Comparison of ENCODE assay signal across 10 mouse cellular contexts in the genomic region with DNA sequence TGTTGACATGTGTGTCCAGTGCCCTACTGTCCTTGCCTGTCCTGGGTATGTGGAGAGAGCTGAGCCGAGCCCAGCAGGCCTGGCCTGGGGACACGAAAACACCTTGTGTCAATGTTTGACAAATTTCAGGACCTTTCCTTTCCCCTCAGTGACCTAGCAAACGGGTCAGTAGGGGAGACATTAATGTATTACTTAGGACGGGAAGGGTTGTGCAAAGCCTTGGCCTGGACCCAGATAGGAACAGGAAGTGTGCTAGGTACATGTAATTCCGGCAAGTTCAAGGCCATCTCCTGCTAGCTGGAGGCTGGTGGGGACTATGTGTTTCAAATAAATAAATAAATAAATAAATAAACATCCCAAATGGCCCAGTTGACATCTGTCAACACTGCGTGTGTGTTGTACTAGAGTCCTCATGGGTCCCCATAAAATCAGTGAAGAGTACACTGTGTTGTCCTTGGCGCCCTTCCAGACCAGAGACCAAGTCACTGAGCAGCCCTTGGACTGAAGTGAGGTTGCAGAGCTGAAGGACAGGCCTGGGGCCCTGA. TPM values are rescaled to one million over a fixed set of nuclear protein-coding genes. Genes with fewer than 3 reads are reported as not detected.
DNase-seq lines count a peak whose midpoint lies in the region; ATAC-seq lines count a peak whose summit lies in the region.
"Had no signal": no experiment of that assay in that cellular context is flagged by ENCODE, and none has a peak within 500 bp of the region (broad histone marks: within the 10 kb centered on the region; RNA-seq: fewer than 3 reads in every experiment).

No protein-coding gene starts in this region.

- no peak for ATAC-seq in hindbrain, embryonic 12.5 days (ENCODE audit: low FRiP score)
- ATAC-seq in activated CD4-positive, CD25-positive, alpha-beta regulatory T cell, adult 4 months = no peak
- ATAC-seq: intestine, embryonic 16.5 days had no signal

- DNase-seq in ovary, postnatal 36 days (ENCODE audit: low spot score) = peak; percentile 44
- no peak for DNase-seq in ovary, postnatal 14 days (ENCODE audit: low spot score)
- peak; percentile 66 for DNase-seq in kidney, adult 18-20 months
- peak; percentile 55 for DNase-seq in liver
- no peak for DNase-seq in frontal cortex, postnatal 25 days (ENCODE audit: low spot score in 2 of 2)
- DNase-seq: heart, postnatal 36 days; lung, adult 2 months had no signal

- no peaks in the 10 kb centered on the region for H3K9me3 ChIP-seq in hindbrain, embryonic 12.5 days (replicated peaks)

- H3K9ac ChIP-seq in hindbrain, embryonic 12.5 days = no peak overlapping the region

- no peak overlapping the region for H3K27ac ChIP-seq in hindbrain, embryonic 12.5 days

- H3K4me1 ChIP-seq in hindbrain, embryonic 12.5 days = peaks cover 22% of the 10 kb centered on the region

- no peak overlapping the region for H3K4me2 ChIP-seq in hindbrain, embryonic 12.5 days (replicated peaks)

- WGBS in hindbrain, embryonic 12.5 days = 80% methylated on average over 7 of the region's 7 CpGs

- H3K4me3 ChIP-seq in hindbrain, embryonic 12.5 days = no peak overlapping the region

- no peaks in the 10 kb centered on the region for H3K36me3 ChIP-seq in hindbrain, embryonic 12.5 days

- no peaks in the 10 kb centered on the region for H3K27me3 ChIP-seq in hindbrain, embryonic 12.5 days

RNA-seq across cellular contexts. Expression of a gene that starts 1.3 kb away (rescaled TPM):
- polyA plus RNA-seq in hindbrain, embryonic 12.5 days (2016; fragmentation: Nextera tagmentation; extraction: Ambion mirVana) = 38.1 and 43.2 TPM in 2 replicates
- polyA plus RNA-seq in activated CD4-positive, CD25-positive, alpha-beta regulatory T cell, adult 4 months (2017; shearing (Covaris generic)) = 10 to 100 TPM; 16.1 to 26.4 TPM

RNA-seq across cellular contexts. Expression of a gene that starts 32.3 kb away (rescaled TPM):
- 51.0 and 53.1 TPM in 2 replicates for polyA plus RNA-seq in hindbrain, embryonic 12.5 days (2016; fragmentation: Nextera tagmentation; extraction: Ambion mirVana)
- 1 to 10 TPM; 6.5 to 8.9 TPM for polyA plus RNA-seq in activated CD4-positive, CD25-positive, alpha-beta regulatory T cell, adult 4 months (2017; shearing (Covaris generic))

RNA-seq across cellular contexts. Expression of a gene that starts 38.5 kb away (rescaled TPM):
- 38.6 and 46.9 TPM in 2 replicates for polyA plus RNA-seq in hindbrain, embryonic 12.5 days (2016; fragmentation: Nextera tagmentation; extraction: Ambion mirVana)
- 10 to 100 TPM; 39.7 to 56.8 TPM for polyA plus RNA-seq in activated CD4-positive, CD25-positive, alpha-beta regulatory T cell, adult 4 months (2017; shearing (Covaris generic))

Comparison
In these comparisons a context has a peak if more than half of its experiments do, and no peak if none do; other contexts are left out.
1. DNase-seq: peak in ovary, postnatal 36 days (single experiment), kidney, adult 18-20 months (single experiment) and liver (single experiment); none in ovary, postnatal 14 days (single experiment) and frontal cortex, postnatal 25 days (0 of 2).